Mouse (Mus musculus) liver, embryonic 16.5 days (tissue): ENCODE data around the gene Atp6v0b. TPM values are rescaled to one million over a fixed set of nuclear protein-coding genes. Genes with fewer than 3 reads are reported as not detected.
A peak's percentile ranks its signal among the peaks of the same experiment; 100 is the strongest.

Experiments
- ATAC-seq: fragments of 200-750 bp; cut with Nextera tagmentation; 2 replicates; pipeline ENCODE4 v1.8.0; 2017; ENCODE audit warnings: low read depth, mild to moderate bottlenecking, moderate number of reproducible peaks, moderate library complexity
- H3K27ac ChIP-seq: fragments of 300-500 bp; sonication (generic); 2 replicates; pipeline ENCODE4 v1.5.1; 2014; ENCODE audit warnings: mild to moderate bottlenecking, low read length
- H3K27me3 ChIP-seq: fragments of 300-500 bp; sonication (generic); 2 replicates; pipeline ENCODE4 v1.6.1; 2014; ENCODE audit warnings: low read depth, low read length, mixed read lengths; ENCODE audit not compliant: control insufficient read depth, insufficient read depth
- H3K36me3 ChIP-seq: fragments of 300-500 bp; sonication (generic); 2 replicates; pipeline ENCODE4 v1.6.1; 2014; ENCODE audit warnings: mild to moderate bottlenecking; ENCODE audit not compliant: control insufficient read depth, insufficient read depth
- H3K4me1 ChIP-seq: fragments of 300-500 bp; sonication (generic); 2 replicates; pipeline ENCODE4 v1.6.1; 2014; ENCODE audit warnings: low read depth, low read length, mixed read lengths; ENCODE audit not compliant: control insufficient read depth
- H3K4me2 ChIP-seq: fragments of 300-500 bp; sonication (generic); 2 replicates; pipeline ENCODE4 v1.6.1; 2014; ENCODE audit warnings: low read depth, low read length, mixed read lengths
- H3K4me3 ChIP-seq: fragments of 300-500 bp; sonication (generic); 2 replicates; pipeline ENCODE4 v1.5.1; 2014; ENCODE audit warnings: low read depth, mild to moderate bottlenecking, low read length
- H3K9ac ChIP-seq: fragments of 300-500 bp; sonication (generic); 2 replicates; pipeline ENCODE4 v1.6.1; 2014; ENCODE audit warnings: low read depth, low read length
- H3K9me3 ChIP-seq: fragments of 300-500 bp; sonication (generic); replicated peaks from 2 replicates; pipeline ENCODE4 v1.6.1; 2016; ENCODE audit warnings: low read length; ENCODE audit not compliant: control insufficient read depth
- WGBS: fragments of 180-500 bp; shearing (Covaris S2); extraction: QIAGEN DNeasy Blood & Tissue Kit; methylation state at CpG from one replicate; pipeline ENCODE4 v1.1.7; 2014; ENCODE audit not compliant: insufficient replicate concordance; 5-methylcytosine and 5-hydroxymethylcytosine counted together
- polyA plus RNA-seq: library from polyadenylated mRNA; unstranded; fragments of >200 nt; fragmentation: Nextera tagmentation; extraction: Ambion mirVana; gene quantifications from 2 replicates; pipeline ENCODE4 v1.2.1, GENCODE M21; 2015

Gene Atp6v0b
- polyA plus RNA-seq, 1 experiment from 2014 or later: 165 TPM

DNA sequence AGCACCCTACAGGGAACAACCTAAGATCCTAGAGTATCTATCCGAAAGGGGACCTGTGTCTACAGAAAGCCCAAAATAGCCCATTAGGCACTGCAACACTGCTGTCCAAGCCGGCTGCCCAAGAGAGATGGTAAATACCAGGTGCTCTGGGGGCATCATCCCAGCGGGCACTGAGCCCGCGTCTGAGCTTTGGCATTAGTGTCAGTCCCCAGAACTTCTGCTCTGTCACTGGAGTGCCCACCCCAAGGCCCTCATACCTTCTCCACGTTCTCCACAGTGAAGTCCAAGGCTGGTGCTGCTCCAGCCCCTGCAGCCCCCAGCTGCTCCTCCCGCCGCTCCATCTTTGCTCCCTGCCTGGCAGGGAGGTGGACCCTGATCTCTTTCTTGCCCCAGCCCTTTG, 26.9 kb upstream of the Atp6v0b start:
- 17% methylated on average over 8 of the region's 8 CpGs for WGBS
- Histone ChIP-seq H3K27ac (peak overlapping the region; percentile 82; the same call in 1 of the 2 replicates), H3K27me3 (no peaks in the 10 kb centered on the region), H3K4me3 (peak overlapping the region; percentile 87), H3K36me3 (peaks cover 10% of the 10 kb centered on the region), H3K4me1 (peaks cover 28% of the 10 kb centered on the region), H3K9ac (peak overlapping the region; percentile 91), H3K9me3 (no peaks in the 10 kb centered on the region), H3K4me2 (peak overlapping the region; percentile 94)
- ATAC-seq: no peak

DNA sequence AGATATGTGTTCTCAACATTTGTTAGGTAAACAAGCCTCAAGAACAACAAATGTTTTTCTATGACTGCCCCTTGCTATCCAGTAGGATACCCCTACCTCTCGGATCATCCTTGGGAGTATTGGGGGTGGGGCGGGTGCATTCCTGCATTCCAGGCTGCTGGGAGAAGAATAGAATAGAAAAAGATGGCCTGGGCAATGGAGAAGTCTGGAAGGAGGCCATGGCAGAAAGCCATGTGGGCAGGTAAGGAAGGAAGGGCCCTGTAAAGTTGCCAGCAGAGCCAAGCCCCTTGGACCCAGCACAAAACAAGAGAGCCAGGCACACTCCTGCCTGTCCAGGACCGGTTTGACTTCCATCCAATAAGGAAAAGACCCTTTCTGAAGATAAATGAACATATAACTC, 26.3 kb upstream of the Atp6v0b start:
- WGBS: 83% methylated on average over 3 of the region's 3 CpGs
- H3K9ac ChIP-seq: peak overlapping the region; percentile 91
- H3K27ac ChIP-seq: no peak overlapping the region
- H3K27me3 ChIP-seq: no peaks in the 10 kb centered on the region
- H3K4me1 ChIP-seq: peaks cover 28% of the 10 kb centered on the region
- peak overlapping the region; percentile 94 for H3K4me2 ChIP-seq
- H3K36me3 ChIP-seq: peaks cover 10% of the 10 kb centered on the region
- peak overlapping the region; percentile 87 for H3K4me3 ChIP-seq
- no peak for ATAC-seq
- no peaks in the 10 kb centered on the region for H3K9me3 ChIP-seq

DNA sequence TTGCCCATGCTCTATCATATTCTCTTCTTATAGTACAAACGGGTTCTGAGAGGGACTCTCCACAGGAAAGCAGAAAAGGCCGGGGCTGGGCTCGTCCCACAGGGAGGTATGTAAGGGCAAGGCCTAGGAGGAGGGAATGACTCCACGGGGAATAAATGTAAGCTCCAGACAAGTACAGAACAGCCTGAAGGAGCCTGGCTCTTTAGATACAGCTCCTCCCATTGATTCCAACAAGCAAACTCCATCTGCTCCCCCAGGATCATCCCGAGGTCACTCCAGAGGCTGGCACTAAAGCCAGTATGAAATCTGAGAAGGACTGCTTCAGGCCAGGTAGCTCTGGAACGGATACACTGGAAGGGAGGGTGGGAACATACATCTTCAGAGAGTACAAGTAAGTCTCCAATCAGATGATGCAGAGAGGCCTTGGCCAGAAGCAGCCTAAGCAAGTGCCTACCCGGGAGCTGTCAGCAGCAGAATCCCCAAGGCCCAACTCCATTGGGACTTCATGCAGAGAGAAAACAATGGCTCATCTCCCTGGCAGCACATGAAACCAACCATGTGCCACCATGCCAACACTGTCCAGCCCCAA, 25.6 kb upstream of the Atp6v0b start:
- no peaks in the 10 kb centered on the region for H3K27me3 ChIP-seq
- H3K4me1 ChIP-seq: peaks cover 28% of the 10 kb centered on the region
- 79% methylated on average over 7 of the region's 7 CpGs for WGBS
- no peaks in the 10 kb centered on the region for H3K9me3 ChIP-seq
- H3K4me3 ChIP-seq: no peak overlapping the region
- peaks cover 10% of the 10 kb centered on the region for H3K36me3 ChIP-seq
- H3K4me2 ChIP-seq: no peak overlapping the region
- H3K27ac ChIP-seq: no peak overlapping the region
- no peak overlapping the region for H3K9ac ChIP-seq
- ATAC-seq: no peak

DNA sequence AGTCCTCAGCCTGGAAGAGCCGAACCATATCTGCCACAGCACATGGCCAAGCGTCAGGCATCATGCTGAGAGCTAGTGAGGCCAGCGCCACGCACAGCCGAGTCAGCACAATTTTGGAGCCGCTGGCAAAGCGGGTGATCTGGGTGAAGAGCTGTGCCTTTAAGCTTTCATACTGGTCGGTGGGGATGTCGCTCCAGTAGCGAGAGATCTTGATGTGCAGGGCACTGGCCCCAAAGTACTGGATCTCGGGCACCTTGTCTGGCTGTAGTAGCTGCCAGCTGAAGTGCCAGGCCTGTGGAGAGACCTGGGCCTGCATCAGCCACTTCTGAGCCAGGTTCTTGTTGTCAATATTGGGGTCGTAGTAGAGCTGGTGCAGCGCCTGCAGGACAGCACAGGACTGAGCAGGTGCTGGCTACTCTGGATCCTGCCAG, 25.0 kb upstream of the Atp6v0b start:
- peaks cover 27% of the 10 kb centered on the region for H3K4me1 ChIP-seq
- WGBS: 85% methylated on average over 13 of the region's 13 CpGs
- H3K27ac ChIP-seq: no peak overlapping the region
- no peak overlapping the region for H3K4me3 ChIP-seq
- H3K4me2 ChIP-seq: no peak overlapping the region
- no peaks in the 10 kb centered on the region for H3K27me3 ChIP-seq
- ATAC-seq: no peak
- H3K9me3 ChIP-seq: no peaks in the 10 kb centered on the region
- no peak overlapping the region for H3K9ac ChIP-seq
- peaks cover 10% of the 10 kb centered on the region for H3K36me3 ChIP-seq

DNA sequence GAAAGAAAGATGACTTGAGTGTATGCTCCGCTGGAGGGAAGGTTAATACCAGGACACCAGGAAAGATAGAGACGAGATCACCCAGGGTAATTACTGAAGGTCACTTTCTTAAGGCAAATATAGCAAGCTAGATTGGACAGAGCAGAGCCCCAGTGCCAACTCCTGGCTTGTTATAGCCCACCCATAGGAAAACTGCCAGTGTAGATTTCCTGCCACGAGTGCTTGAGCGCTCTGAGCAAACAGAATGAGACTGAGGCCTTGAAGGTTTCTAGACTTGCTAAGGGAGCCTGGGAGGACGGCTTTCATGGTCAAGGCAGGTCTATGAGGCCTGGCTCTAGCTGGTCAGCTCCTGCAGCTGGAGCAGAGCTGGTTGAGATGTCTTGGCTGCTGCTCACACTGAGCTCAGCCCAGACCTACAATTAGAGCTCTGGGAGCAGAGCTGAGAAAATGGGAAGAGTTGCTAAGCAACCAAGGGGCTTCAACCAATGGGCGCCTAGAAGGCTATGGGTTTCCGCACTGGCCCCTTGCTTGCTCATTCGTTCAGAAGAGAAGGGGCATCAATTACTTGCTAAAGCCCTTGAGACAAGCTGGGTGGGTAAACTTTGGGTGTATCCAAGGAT, 21.8 kb upstream of the Atp6v0b start:
- no peak overlapping the region for H3K4me2 ChIP-seq
- H3K27me3 ChIP-seq: no peaks in the 10 kb centered on the region
- H3K9ac ChIP-seq: no peak overlapping the region
- no peak overlapping the region for H3K4me3 ChIP-seq
- ATAC-seq: no peak
- WGBS: 82% methylated on average over 8 of the region's 8 CpGs
- H3K4me1 ChIP-seq: peaks cover 8% of the 10 kb centered on the region
- H3K36me3 ChIP-seq: peaks cover 14% of the 10 kb centered on the region
- no peak overlapping the region for H3K27ac ChIP-seq
- no peaks in the 10 kb centered on the region for H3K9me3 ChIP-seq

DNA sequence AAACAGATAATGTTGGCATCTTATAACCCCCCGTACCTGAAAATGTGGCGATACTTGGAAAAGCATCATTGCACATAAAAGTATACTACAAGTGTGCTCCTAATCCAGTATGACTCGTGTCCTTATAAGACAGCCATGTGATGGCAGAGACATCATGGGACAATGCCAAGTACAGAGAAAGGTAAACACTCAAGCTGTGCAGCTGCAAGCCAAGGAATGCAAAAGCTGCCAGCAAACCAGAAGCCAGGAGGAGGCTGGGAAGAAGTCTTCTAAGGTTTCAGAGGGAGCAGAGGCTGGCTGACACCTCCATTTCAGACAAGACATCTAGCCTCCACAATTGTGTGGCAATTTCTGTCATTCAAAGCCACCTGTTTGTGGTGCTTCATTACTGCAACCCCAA, 19.1 kb upstream of the Atp6v0b start:
- WGBS: 79% methylated on average over 3 of the region's 3 CpGs
- Histone ChIP-seq H3K4me3 (no peak overlapping the region), H3K27me3 (no peaks in the 10 kb centered on the region), H3K36me3 (peaks cover 27% of the 10 kb centered on the region), H3K9me3 (no peaks in the 10 kb centered on the region), H3K9ac (no peak overlapping the region), H3K4me1 (no peaks in the 10 kb centered on the region), H3K4me2 (no peak overlapping the region), H3K27ac (no peak overlapping the region)
- no peak for ATAC-seq

DNA sequence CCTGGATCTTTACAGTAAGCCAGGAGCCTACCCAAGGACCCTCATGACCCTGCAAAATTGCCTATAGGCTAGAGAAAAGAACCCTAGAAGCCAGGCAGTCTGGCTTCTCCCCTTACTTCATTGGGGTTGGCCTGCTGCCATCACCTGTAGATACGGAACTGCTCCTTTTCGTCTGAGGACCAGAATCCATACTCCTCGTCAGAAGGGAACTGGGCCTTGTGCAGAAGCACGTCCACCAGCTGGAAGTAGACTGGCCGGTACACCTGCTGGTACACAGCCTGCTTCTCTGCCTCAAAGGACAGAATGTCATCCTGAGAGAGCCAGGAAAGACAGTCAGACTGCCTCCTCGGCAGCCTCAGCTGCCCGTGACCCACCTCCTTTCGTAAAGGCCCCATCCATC, 17.6 kb upstream of the Atp6v0b start:
- Histone ChIP-seq H3K27ac (no peak overlapping the region), H3K36me3 (peaks cover 33% of the 10 kb centered on the region), H3K27me3 (no peaks in the 10 kb centered on the region), H3K9me3 (no peaks in the 10 kb centered on the region), H3K4me3 (no peak overlapping the region), H3K4me1 (no peaks in the 10 kb centered on the region), H3K9ac (no peak overlapping the region), H3K4me2 (no peak overlapping the region)
- ATAC-seq: no peak
- WGBS: 87% methylated on average over 8 of the region's 8 CpGs

DNA sequence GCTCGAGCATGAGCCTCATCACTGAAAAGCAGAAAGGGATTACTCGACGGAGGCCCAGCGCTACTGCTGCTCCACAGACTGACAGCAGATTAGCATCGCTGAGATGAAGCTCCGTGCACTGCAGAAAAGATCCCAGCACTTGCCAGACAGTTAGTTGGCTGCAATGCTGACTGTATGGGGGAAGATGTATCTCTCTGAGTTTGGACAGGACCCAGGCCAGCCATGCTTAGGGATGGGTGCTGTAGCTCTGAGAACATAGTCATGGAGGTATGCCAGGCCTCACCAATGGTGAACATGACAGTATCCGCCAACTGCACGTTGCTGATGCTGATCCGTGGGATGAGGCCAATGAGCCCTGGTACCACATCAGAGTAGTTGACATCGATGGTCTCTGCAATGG, 17.0 kb upstream of the Atp6v0b start:
- peaks cover 38% of the 10 kb centered on the region for H3K36me3 ChIP-seq
- no peaks in the 10 kb centered on the region for H3K27me3 ChIP-seq
- H3K4me1 ChIP-seq: no peaks in the 10 kb centered on the region
- no peak overlapping the region for H3K27ac ChIP-seq
- no peak overlapping the region for H3K4me3 ChIP-seq
- no peaks in the 10 kb centered on the region for H3K9me3 ChIP-seq
- WGBS: 86% methylated on average over 10 of the region's 10 CpGs
- H3K4me2 ChIP-seq: no peak overlapping the region
- H3K9ac ChIP-seq: no peak overlapping the region
- ATAC-seq: no peak

DNA sequence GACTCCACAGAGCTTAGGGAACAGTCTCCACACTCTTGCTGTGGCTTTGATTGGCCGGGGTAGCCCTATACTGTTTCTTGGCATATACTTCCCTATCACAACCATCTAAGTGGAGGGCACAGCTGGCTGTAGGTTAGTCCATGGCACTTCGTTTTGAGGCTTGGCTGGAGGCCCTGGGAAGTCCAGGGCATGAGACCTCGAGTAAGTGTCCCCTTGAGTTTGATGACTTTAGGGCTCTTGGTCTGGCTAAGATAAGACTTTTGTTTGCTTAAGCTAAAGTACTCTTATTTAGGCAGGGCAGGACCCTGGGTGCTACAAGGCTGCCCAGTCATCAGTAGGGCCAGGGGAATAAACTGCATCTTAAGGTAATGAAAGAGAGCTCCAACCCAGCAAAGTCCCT, 11.0 kb upstream of the Atp6v0b start:
- no peak for ATAC-seq

More for the DNA sequence above, 11.0 kb upstream of the Atp6v0b start:
- H3K36me3 ChIP-seq: peaks cover 28% of the 10 kb centered on the region
- H3K4me1 ChIP-seq: no peaks in the 10 kb centered on the region
- H3K27me3 ChIP-seq: no peaks in the 10 kb centered on the region
- WGBS: 66% methylated on average over 3 of the region's 3 CpGs
- no peak overlapping the region for H3K4me3 ChIP-seq
- no peak overlapping the region for H3K9ac ChIP-seq
- no peaks in the 10 kb centered on the region for H3K9me3 ChIP-seq
- no peak overlapping the region for H3K4me2 ChIP-seq
- no peak overlapping the region for H3K27ac ChIP-seq
